Mouse (Mus musculus) brain, embryonic 14.5 days (tissue): Measurements from ENCODE around the gene AI661453.
"Not testable (repeated sequence)": the region's sequence is repeated elsewhere in the genome, so short reads cannot be mapped to it uniquely, and the experiment has no call there.

ENCODE experiments used
- CTCF ChIP-seq: fragments of 200-500 bp; IDR thresholded peaks from 2 replicates; pipeline ENCODE4 v1.5.1; 2012; ENCODE audit warnings: inconsistent platforms, mild to moderate bottlenecking, moderate library complexity, borderline replicate concordance; ENCODE audit not compliant: insufficient read depth, insufficient read length; ENCODE audit errors: extremely low read depth
- POLR2A ChIP-seq: fragments of 200-500 bp; IDR thresholded peaks from 2 replicates; pipeline ENCODE4 v1.6.1; 2012; ENCODE audit warnings: mild to moderate bottlenecking, inconsistent platforms, borderline replicate concordance; ENCODE audit not compliant: poor library complexity, insufficient read depth, insufficient read length, severe bottlenecking; ENCODE audit errors: extremely low read depth

DNA sequence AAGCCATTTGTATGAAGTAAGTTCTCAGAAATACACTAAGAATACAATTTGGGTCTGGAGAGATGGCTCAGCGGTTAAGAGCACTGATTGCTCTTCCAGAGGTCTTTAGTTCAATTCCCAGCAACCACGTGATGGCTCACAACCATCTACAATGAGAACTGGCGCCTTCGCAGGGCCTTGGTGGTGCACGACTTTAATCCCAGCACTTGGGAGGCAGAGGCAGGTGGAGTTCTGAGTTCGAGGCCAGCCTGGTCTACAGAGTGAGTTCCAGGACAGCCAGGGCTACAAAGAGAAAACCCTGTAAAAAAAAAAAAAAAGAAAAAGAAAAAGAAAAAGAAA lies 66.3 kb downstream of the AI661453 start:
- TF ChIP-seq CTCF, POLR2A: not testable (repeated sequence)
